Mouse (Mus musculus) small intestine, adult 2 months (tissue): ENCODE data around the gene Uox.

Experiments
- CTCF ChIP-seq: fragments of 200-500 bp; IDR thresholded peaks from 2 replicates; pipeline ENCODE4 v1.5.1; 2012; ENCODE audit warnings: low read depth, mild to moderate bottlenecking, control low read depth, inconsistent platforms, low read length, moderate library complexity, mixed read lengths; ENCODE audit not compliant: insufficient replicate concordance, insufficient read length; ENCODE audit errors: extremely low read depth
- POLR2A ChIP-seq: fragments of 200-500 bp; IDR thresholded peaks from 2 replicates; pipeline ENCODE4 v1.6.1; 2012; ENCODE audit warnings: low read depth, mild to moderate bottlenecking, control low read depth, inconsistent platforms, low read length, moderate library complexity

- TF ChIP-seq CTCF (no peak), POLR2A (no peak)
Observed at GRCm38 (mm10) chr3:146657433-146657832, 87.2 kb downstream of the Uox start.
